Mouse (Mus musculus): Measurements from ENCODE around the gene Zfp688.
"Not testable (repeated sequence)": the region's sequence is repeated elsewhere in the genome, so short reads cannot be mapped to it uniquely, and the experiment has no call there.

Gene Zfp688

DNA sequence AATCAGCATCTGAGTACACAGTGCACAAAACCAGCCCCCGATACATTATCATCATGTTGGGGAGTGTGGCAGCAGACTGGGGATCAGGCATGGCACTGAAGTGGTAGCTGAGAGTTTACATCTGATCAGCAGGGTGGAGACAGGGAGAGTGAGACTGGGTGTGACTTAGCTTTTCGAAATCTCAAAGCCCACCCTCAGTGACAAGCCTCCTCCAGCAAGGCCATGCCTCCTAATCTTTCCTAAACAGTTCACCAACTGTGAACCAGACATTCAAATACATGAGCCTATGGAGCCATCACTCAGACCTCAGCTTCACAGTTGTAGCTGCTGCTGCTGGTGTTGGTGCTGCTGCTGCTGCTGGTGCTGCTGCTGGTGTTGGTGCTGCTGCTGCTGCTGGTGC, 10.4 kb downstream of the Zfp688 start:
- DNase-seq (ENCODE audit: low spot score in 2 of 2), result no peak

DNA sequence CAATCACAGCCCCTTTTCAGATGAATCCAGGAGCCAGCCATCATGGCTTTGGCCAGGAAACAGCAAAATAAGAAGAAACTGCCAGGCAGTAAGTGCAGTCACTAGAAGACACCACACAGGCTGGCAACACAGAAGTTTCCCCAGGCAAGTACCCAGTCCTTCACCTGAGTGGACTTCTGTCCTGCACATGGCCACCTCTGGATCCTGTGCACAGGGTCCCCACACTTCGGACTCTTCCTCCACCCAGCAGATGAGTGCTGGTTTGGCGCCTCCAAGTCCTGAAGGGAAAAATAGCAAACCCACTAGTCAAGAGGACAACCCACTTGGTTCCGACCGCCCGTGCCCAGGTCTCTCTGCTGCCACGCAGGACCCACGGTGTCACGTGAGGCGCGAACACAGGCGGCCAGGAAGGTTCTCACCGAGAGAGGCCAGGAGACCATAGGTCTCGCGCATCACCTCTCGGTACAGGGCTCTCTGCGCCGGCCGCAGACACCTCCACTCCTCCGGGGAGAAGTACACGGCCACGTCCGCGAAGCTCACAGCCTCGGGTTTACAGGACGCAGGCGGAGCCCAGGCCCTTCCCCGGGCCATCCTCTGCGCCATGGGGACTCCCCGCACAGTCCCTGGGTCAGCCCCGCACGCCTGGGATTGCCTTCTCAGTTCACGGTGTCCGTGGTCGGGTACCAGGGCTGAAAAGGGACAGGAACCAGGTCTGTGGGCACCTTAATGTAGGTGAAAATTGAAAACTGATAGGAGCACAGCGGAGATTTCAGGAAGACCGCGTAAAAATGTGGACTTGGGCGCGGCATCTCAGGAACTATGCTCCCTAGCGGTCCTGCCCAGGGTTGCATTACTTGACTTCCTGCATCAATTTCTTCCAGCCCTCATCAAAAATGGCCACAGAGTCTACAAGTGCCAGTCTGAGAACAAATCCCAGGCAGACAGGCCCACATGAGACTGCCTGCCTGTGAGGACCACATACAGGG, 15.6 kb downstream of the Zfp688 start, which contains the start of gene Zfp764:
TSS of gene Zfp764 (minus strand) at position 821 of the 986 bp plus-strand sequence.
- DNase-seq (ENCODE audit: low spot score in 2 of 2), result peak; percentile 71 to 86

DNA sequence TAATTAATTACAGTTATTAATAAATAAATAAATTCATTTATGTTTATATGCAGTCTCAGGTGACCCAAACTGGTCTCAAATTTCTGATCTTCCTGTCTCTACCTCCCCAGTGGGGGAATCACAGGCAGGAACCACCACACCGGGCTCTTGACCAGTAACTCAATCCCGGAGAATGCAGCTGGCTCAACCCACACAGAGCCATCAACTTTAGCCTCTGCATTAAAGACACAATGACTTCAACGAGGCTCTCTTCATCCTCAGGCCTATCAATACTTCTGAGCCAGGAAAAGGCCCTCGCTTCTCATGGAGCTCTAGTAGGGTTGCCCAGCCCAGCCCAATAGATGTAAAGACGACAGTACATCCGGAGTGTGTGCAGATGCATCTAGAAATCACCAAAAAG, 17.8 kb downstream of the Zfp688 start:
- DNase-seq (ENCODE audit: low spot score in 2 of 2), result not testable (repeated sequence)

DNA sequence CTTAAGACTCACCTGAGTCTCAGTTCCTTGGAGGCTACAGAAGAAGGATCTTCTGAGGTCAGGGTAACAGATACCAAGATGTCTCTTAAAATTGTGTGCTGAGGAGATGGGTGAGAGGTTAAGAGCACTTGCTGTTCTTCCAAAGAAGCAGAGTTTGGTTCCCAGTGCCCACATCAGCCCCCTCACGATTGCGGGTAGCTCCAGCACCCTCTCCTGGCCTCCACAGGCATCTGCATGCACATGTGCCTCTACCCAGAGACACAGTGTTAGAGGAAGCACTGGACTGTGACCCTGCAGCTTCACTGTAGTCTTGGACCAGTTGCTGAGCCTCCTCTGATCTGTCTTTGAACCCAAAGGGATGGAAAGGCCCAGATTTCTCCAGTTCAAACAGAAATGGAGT, 18.9 kb downstream of the Zfp688 start:
- DNase-seq (ENCODE audit: low spot score in 2 of 2), result no peak

DNA sequence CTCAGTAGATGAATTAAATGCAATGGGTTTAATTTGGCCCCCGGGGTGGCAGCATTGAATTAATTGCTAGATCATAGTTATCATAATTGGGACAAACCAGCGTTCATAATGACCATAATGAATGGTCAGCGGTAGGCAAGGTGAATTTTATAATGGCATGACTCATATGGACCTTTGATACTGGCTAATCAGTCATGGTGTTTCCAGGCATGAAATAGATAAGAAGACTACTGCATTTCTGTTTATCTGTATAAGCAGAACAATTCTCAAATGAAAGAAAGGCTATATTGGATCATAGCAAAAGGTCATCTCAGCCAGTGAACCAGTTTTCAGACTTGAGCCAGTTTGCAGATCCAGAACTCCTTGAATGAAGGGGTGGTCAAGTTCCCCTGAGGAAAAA, 21.5 kb downstream of the Zfp688 start:
- no peak for DNase-seq (ENCODE audit: low spot score in 2 of 2)

DNA sequence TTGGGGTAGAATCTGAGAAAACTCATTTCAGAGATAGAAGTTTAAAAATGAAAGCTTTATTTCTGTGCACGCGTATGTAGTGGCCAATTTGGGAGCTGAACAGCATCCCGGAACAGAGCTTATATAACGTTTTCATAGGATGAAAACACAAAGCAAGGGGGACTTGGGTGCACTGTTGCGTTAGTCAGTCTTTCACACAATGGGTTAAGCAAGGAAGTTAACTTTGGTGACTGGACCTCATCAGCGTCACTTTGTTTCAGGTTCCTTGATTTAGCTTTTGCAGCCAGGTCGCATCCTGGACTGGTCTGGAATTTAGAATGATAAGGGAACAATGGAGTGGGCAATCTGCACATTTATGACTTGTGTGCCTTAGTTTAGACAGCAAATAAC, 27.9 kb downstream of the Zfp688 start:
- no peak for DNase-seq (ENCODE audit: low spot score in 2 of 2)

DNA sequence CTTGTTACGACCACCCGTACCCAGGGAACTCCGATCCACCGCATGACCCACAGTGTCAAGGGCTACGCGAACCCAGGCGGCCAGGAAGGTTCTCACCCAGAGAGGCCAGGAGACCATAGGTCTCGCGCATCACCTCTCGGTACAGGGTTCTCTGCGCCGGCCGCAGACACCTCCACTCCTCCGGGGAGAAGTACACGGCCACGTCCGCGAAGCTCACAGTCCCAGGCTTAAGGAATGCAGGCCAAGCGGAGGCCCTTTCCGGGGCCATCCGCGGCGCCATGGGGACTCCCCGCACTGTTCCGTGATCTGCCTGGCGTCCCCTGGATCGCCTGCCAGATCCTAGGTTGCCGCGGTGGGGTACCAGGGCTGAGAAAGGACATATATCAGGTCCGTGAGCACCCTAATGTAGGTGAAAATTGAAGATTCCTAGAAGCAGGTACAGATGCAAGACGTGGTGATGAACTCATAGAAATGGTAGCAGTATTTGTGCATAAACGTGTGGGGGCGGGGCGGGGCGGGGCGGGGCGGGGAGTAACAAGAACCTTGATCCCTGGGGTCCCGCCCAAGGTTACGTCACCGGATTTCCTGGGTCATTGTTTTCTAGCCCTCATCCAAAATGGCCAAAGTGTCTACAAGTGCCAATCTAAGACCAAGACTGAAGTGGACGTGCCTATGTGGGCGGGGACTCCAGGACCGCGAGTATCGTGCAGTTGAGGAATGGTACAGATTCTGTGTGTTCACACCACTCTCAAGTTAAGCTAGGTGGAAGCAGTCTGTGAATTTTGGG, 28.5 kb downstream of the Zfp688 start, which contains the start of gene E430018J23Rik:
TSS of gene E430018J23Rik (minus strand) at position 473 of the 787 bp plus-strand sequence.
- peak; percentile 89 to 92 for DNase-seq (ENCODE audit: low spot score in 2 of 2)

DNA sequence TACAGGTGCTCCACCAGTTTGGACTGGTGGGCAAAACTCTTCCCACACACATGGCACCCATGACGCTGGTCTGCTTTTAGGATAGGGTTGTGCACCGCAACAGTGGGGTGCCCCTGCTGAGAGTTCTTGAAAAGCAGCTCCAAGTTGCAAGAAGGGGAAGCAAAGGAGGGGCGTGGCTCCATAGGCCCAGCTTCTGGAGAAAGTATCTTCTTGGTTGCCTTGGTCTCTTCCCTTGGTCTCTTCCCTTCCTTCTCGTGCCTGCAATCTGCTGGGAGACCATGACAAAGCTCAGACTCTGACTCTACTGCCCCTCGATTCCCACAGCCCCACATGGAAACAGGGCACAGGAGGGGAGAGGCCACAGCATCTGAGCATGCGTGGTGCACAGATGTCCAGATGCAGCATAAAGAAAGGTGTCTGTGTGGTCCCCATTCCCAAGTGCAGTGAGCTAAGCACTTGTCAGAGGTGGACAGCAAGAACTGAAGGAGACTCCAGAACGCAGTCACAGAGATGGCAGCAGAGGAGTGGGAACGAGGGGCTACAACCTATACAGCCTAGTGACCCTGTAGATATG, 29.5 kb downstream of the Zfp688 start:
- no peak for DNase-seq (ENCODE audit: low spot score in 2 of 2)

DNA sequence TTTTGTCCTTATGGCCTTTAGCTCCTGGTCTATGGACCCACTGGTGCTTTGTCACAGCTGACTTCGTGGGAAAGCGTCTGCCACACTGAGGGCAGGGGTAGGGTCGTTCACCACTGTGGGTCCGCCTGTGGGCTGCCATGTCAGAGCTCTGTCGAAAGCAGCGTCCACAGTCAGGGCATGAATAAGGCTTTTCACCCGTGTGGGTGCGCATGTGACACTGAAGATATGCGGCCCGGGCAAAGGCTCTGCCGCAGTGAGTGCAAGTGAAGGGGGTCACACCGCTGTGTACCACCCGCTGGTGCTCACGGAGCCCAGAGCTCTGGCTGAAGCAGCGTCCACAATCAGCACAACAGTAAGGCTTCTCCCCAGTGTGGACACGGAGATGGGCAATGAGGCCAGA, 30.3 kb downstream of the Zfp688 start:
- no peak for DNase-seq (ENCODE audit: low spot score in 2 of 2)

DNA sequence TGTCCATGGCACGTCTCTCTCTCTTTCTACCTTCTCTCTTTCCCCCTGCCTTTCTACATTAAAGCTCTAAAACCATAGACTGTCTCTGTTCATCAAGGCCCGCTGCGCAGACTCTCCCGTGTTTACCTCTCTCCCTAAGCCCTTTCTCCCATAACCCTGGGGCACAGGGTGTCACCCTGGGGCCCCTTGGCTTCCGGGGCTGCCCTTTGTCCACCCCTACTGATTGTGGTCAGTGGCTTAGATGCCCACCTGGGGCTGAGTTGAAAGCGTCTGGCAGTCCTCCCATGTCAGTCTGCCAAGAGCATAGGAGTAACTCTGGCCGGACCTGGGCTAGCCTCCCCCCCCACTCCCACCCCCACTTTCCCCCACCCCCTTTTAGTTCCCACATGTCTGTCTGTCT, 31.6 kb downstream of the Zfp688 start:
- no peak for DNase-seq (ENCODE audit: low spot score in 2 of 2)

DNA sequence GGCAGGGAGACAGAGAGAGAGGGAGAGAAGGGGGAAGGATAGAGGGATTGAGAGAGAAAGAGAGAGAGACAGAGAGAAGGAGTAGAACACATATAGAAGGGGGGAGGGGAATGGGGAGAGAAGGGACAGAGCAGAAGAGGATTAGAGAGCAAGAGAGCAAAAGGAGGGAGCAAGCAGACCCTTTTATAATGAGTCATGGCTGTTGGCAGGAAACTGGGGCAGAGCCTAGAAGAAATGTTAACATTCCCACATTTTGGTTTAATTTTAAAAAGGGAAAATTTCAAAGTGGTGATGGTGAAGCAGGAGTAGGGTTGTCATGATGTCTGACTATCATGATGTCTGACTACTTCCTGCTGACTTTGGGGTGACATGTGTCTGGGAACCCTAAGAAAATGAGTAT, 33.7 kb downstream of the Zfp688 start:
- not testable (repeated sequence) for DNase-seq (ENCODE audit: low spot score in 2 of 2)

DNA sequence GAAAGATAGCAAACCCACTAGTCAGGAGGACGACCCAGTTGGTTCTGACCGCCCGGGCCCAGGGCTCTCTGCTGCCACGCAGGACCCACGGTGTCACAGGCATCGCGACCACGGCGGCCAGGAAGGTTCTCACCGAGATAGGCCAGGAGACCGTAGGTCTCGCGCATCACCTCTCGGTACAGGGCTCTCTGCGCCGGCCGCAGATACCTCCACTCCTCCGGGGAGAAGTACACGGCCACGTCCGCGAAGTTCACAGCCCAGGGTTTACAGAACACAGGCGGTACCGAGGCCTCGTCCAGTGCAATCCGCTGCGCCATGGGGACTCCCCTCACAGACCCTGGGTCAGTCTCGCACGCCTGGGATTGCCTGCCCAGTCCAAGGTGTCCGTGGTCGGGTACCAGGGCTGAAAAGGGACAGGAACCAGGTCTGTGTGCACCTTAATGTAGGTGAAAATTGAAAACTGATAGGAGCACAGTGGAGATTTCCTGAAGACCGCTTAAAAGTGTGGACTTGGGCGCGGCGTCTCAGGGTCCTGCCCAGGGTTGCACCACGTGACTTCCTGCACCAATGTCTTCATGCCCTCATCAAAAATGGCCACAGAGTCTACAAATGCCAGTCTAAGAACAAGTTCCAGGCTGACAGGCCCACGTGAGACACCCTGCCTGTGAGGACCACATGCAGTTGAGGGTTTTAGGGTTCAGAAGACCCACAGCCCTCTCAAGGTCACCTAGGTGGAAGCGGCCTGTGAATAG, 35.1 kb downstream of the Zfp688 start, which contains the start of gene 9130019O22Rik:
TSS of gene 9130019O22Rik (minus strand) at position 526 of the 752 bp plus-strand sequence.
- peak; percentile 77 to 92 for DNase-seq (ENCODE audit: low spot score in 2 of 2)

DNA sequence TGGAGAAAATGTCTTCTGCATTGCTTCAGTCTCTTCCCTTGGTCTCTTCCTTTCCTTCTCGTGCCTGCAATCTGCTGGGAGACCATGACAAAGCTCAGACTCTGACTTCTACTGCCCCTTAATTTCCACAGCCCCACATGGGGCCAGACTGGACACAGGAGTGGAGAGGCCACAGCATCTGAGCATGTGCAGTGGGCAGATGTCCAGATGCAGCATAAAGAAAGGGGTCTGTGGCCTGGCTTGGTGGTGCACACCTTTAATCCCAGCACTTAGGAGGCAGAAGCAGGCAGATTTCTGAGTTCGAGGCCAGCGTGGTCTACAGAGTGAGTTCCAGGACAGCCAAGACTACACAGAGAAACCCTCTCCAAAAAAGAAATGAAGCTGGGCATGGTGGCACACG, 36.3 kb downstream of the Zfp688 start:
- not testable (repeated sequence) for DNase-seq (ENCODE audit: low spot score in 2 of 2)

DNA sequence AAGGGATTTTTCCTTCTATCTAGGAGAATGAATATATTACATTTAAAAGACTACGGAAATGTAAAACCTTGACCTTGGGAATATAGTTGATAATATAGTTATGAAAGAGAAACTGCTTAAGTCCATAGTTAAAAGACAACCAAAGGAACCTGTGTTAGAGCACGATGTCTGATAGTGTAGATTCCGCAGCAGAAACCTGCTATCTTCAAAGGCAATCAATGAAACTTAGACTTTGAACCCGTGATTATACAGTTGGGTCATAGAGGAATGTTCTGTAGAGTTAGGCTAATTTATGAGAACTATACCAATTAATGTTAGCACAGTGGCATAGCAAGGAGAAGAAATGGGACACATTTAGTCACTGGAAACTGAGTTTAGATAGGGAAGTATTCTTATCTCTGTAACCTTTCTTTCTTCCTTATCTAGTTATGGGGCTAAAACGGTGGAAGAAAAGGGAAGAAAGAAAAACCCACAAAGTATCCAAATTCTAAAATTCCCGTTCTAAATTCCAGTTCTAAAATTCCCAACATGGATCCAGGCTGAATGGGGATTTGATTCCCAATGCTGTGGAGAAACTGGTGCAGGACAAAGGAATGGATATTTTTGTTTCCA, 43.5 kb downstream of the Zfp688 start:
- DNase-seq (ENCODE audit: low spot score in 2 of 2), result no peak

DNA sequence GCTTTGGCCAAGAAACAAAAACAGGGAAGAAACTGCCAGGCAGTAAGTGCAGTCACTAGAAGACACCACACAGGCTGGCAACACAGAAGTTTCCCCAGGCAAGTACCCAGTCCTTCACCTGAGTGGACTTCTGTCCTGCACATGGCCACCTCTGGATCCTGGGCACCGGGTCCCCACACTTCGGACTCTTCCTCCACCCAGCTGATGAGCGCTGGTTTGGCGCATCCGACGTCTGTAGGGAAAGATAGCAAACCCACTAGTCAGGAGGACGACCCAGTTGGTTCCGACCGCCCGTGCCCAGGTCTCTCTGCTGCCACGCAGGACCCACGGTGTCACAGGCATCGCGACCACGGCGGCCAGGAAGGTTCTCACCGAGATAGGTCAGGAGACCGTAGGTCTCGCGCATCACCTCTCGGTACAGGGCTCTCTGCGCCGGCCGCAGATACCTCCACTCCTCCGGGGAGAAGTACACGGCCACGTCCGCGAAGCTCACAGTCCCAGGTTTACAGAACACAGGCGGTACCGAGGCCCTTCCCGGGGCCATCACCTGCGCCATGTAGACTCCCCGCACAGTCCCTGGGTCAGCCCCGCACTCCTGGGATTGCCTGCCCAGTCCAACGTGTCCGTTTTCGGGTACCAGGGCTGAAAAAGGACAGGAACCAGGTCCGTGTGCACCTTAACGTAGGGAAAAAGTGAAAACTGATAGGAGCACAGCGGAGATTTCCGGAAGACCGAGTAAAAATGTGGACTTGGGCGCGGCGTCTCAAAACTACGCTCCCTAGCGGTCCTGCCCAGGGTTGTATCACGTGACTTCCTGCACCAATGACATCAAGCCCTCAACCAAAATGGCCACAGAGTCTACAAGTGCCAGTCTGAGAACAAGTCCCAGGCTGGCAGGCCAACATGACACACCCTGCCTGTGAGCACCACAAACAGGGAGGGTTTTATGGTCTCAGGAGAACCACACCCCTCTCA, 46.3 kb downstream of the Zfp688 start, which contains the start of gene Zfp747:
TSS of gene Zfp747 (minus strand) at position 780 of the 975 bp plus-strand sequence.
- DNase-seq (ENCODE audit: low spot score in 2 of 2), result peak; percentile 87 to 92

DNA sequence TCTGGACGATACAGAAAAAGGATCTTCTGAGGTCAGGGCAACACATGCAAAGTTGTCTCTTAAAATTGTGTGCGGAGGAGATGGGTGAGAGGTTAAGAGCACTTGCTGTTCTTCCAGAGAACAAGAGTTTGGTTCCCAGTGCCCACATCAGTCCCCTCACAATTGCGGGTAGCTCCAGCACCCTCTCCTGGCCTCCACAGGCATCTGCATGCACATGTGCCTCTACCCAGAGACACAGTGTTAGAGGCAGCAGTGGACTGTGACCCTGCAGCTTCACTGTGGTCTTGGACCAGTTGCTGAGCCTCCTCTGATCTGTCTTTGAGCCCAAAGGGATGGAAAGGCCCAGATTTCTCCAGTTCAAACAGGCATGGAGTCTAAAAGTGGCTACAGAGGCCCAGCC, 50.0 kb downstream of the Zfp688 start:
- not testable (repeated sequence) for DNase-seq (ENCODE audit: low spot score in 2 of 2)

DNA sequence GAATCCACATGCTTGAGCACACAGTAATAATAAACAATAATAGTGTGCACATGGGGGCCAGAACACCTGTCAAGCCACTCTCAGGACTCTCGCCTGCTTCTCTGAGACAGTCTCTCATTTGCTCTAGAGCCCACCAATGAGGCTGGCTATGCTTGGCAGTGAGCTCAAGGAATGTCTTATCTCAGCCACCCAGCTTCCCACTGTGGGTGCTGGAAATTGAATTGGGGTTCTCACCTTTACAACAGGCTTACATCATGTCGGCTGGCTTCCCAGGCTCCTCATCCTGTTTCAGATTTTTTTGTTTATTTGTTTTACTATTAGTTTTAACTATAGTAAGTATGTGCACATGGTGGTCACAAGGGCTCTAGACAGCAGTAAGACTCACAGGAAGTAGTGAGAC, 50.7 kb downstream of the Zfp688 start:
- no peak for DNase-seq (ENCODE audit: low spot score in 2 of 2)
